Mouse (Mus musculus) heart, embryonic 10.5 days (tissue): ENCODE measurements around the gene Ung. TPM values are rescaled to one million over a fixed set of nuclear protein-coding genes. Genes with fewer than 3 reads are reported as not detected.

Experiments
- DNase-seq: peaks from one replicate; pipeline ENCODE4 v3.0.0-alpha.2; 2017; ENCODE audit warnings: low spot score
- H3K27ac ChIP-seq: fragments of 300-500 bp; sonication (generic); 2 replicates; pipeline ENCODE4 v1.5.1; 2016; ENCODE audit warnings: mild to moderate bottlenecking
- H3K27me3 ChIP-seq: fragments of 300-500 bp; sonication (generic); 2 replicates; pipeline ENCODE4 v1.6.1; 2016; ENCODE audit warnings: mild to moderate bottlenecking; ENCODE audit not compliant: poor library complexity, insufficient read depth, severe bottlenecking
- H3K36me3 ChIP-seq: fragments of 300-500 bp; sonication (generic); 2 replicates; pipeline ENCODE4 v1.6.1; 2016; ENCODE audit warnings: mild to moderate bottlenecking, moderate library complexity
- H3K4me1 ChIP-seq: fragments of 300-500 bp; sonication (generic); 2 replicates; pipeline ENCODE4 v1.6.1; 2016; ENCODE audit warnings: mild to moderate bottlenecking
- H3K4me3 ChIP-seq: fragments of 300-500 bp; sonication (generic); 2 replicates; pipeline ENCODE4 v1.5.1; 2016; ENCODE audit warnings: mild to moderate bottlenecking, moderate library complexity
- H3K9me3 ChIP-seq: fragments of 300-500 bp; sonication (generic); 2 replicates; pipeline ENCODE4 v1.6.1; 2016; ENCODE audit warnings: mild to moderate bottlenecking, moderate library complexity
- WGBS: fragments of 180-500 bp; shearing (Covaris S2); methylation state at CpG from one replicate; pipeline ENCODE4 v1.1.7; 2016; 5-methylcytosine and 5-hydroxymethylcytosine counted together
- polyA plus RNA-seq: library from polyadenylated mRNA; unstranded; fragments of >200 nt; fragmentation: Nextera tagmentation; extraction: Ambion mirVana; gene quantifications from 2 replicates; pipeline ENCODE4 v1.2.1, GENCODE M21; 2016

Ung gene
- polyA plus RNA-seq: 68.1 and 70.9 TPM in 2 replicates

- peaks cover 57% of the 10 kb centered on the region for H3K4me1 ChIP-seq
- no peak for DNase-seq
- peak within 1 kb of the TSS; percentile 93 for H3K4me3 ChIP-seq
- peaks cover 13% of the 10 kb centered on the region; the same call in 1 of the 2 replicates for H3K36me3 ChIP-seq
- peak within 1 kb of the TSS; percentile 84 for H3K27ac ChIP-seq
- H3K9me3 ChIP-seq: no peaks in the 10 kb centered on the region
- under 1% methylated on average over 28 of the region's 29 CpGs for WGBS
- no peaks in the 10 kb centered on the region for H3K27me3 ChIP-seq
Observed at GRCm38 (mm10) chr5:114130211-114130605, at the start of gene Ung. TSS of gene Ung (plus strand) at chr5:114130386.

GRCm38 (mm10) chr5:114085501-114085900, 44.7 kb upstream of the Ung start:
- no peak overlapping the region for H3K27ac ChIP-seq
- H3K9me3 ChIP-seq: no peaks in the 10 kb centered on the region
- no peaks in the 10 kb centered on the region for H3K4me1 ChIP-seq
- H3K27me3 ChIP-seq: peaks cover 4% of the 10 kb centered on the region; the same call in 1 of the 2 replicates
- 59% methylated on average over 14 of the region's 14 CpGs for WGBS
- H3K4me3 ChIP-seq: no peak overlapping the region
- DNase-seq: no peak
- H3K36me3 ChIP-seq: no peaks in the 10 kb centered on the region

GRCm38 (mm10) chr5:114087875-114088480, 42.2 kb upstream of the Ung start:
- Histone ChIP-seq H3K36me3 (no peaks in the 10 kb centered on the region), H3K27me3 (peaks cover 21% of the 10 kb centered on the region), H3K4me1 (peaks cover 7% of the 10 kb centered on the region), H3K27ac (no peak overlapping the region), H3K4me3 (no peak overlapping the region), H3K9me3 (no peaks in the 10 kb centered on the region)
- no peak for DNase-seq
- 73% methylated on average over 12 of the region's 12 CpGs for WGBS

- Histone ChIP-seq H3K4me3 (no peak overlapping the region), H3K27ac (no peak overlapping the region), H3K27me3 (peaks cover 21% of the 10 kb centered on the region), H3K4me1 (peaks cover 7% of the 10 kb centered on the region), H3K9me3 (no peaks in the 10 kb centered on the region), H3K36me3 (no peaks in the 10 kb centered on the region)
- 24% methylated on average over 7 of the region's 7 CpGs for WGBS
- no peak for DNase-seq
Observed at GRCm38 (mm10) chr5:114090421-114091013, 39.7 kb upstream of the Ung start.

- Histone ChIP-seq H3K9me3 (no peaks in the 10 kb centered on the region), H3K27ac (no peak within 1 kb of the TSS), H3K4me3 (peak within 1 kb of the TSS; percentile 51), H3K36me3 (no peaks in the 10 kb centered on the region), H3K4me1 (peaks cover 7% of the 10 kb centered on the region), H3K27me3 (peaks cover 21% of the 10 kb centered on the region)
- 2% methylated on average over 40 of the region's 40 CpGs for WGBS
- DNase-seq: peak; percentile 90
Observed at GRCm38 (mm10) chr5:114091057-114091807, 39.0 kb upstream of the Ung start, which contains the start of gene Svop. TSS of gene Svop (minus strand) at chr5:114091570.

GRCm38 (mm10) chr5:114099709-114100389, 30.3 kb upstream of the Ung start:
- H3K36me3 ChIP-seq: peaks cover 20% of the 10 kb centered on the region
- WGBS: 7% methylated on average over 37 of the region's 37 CpGs
- peak; percentile 92 for DNase-seq
- no peaks in the 10 kb centered on the region for H3K27me3 ChIP-seq
- H3K4me1 ChIP-seq: peaks cover 15% of the 10 kb centered on the region
- H3K4me3 ChIP-seq: peak overlapping the region; percentile 94
- no peaks in the 10 kb centered on the region for H3K9me3 ChIP-seq
- H3K27ac ChIP-seq: peak overlapping the region; percentile 91

- Histone ChIP-seq H3K9me3 (no peaks in the 10 kb centered on the region), H3K36me3 (peaks cover 26% of the 10 kb centered on the region), H3K27me3 (no peaks in the 10 kb centered on the region), H3K27ac (peak overlapping the region; percentile 91), H3K4me1 (peaks cover 19% of the 10 kb centered on the region), H3K4me3 (peak overlapping the region; percentile 94)
- 3% methylated on average over 51 of the region's 64 CpGs for WGBS
- peak; percentile 79 for DNase-seq
Observed at GRCm38 (mm10) chr5:114100390-114101099, 29.6 kb upstream of the Ung start.

GRCm38 (mm10) chr5:114101873-114102272, 28.3 kb upstream of the Ung start:
- H3K9me3 ChIP-seq: no peaks in the 10 kb centered on the region
- H3K4me1 ChIP-seq: peaks cover 29% of the 10 kb centered on the region
- H3K27me3 ChIP-seq: no peaks in the 10 kb centered on the region
- peaks cover 39% of the 10 kb centered on the region for H3K36me3 ChIP-seq
- no peak overlapping the region for H3K27ac ChIP-seq
- no peak overlapping the region for H3K4me3 ChIP-seq
- WGBS: 83% methylated on average over 4 of the region's 4 CpGs
- no peak for DNase-seq

- WGBS: 82% methylated on average over 1 of the region's 1 CpGs
- H3K4me1 ChIP-seq: peaks cover 29% of the 10 kb centered on the region
- no peaks in the 10 kb centered on the region for H3K9me3 ChIP-seq
- no peak for DNase-seq
- H3K4me3 ChIP-seq: no peak overlapping the region
- H3K27me3 ChIP-seq: no peaks in the 10 kb centered on the region
- peaks cover 48% of the 10 kb centered on the region for H3K36me3 ChIP-seq
- no peak overlapping the region for H3K27ac ChIP-seq
Observed at GRCm38 (mm10) chr5:114102807-114103206, 27.4 kb upstream of the Ung start.

- Histone ChIP-seq H3K36me3 (peaks cover 85% of the 10 kb centered on the region), H3K27me3 (no peaks in the 10 kb centered on the region), H3K4me3 (no peak overlapping the region), H3K27ac (no peak overlapping the region), H3K9me3 (no peaks in the 10 kb centered on the region), H3K4me1 (peaks cover 15% of the 10 kb centered on the region; the same call in 1 of the 2 replicates)
- DNase-seq: no peak
- WGBS: 74% methylated on average over 16 of the region's 16 CpGs
Observed at GRCm38 (mm10) chr5:114106391-114106935, 23.7 kb upstream of the Ung start.

- no peak for DNase-seq
- WGBS: 83% methylated on average over 6 of the region's 6 CpGs
- H3K4me1 ChIP-seq: no peaks in the 10 kb centered on the region
- H3K27me3 ChIP-seq: no peaks in the 10 kb centered on the region
- H3K9me3 ChIP-seq: no peaks in the 10 kb centered on the region
- no peak overlapping the region for H3K27ac ChIP-seq
- peaks cover 94% of the 10 kb centered on the region for H3K36me3 ChIP-seq
- no peak overlapping the region for H3K4me3 ChIP-seq
Observed at GRCm38 (mm10) chr5:114113334-114113733, 16.9 kb upstream of the Ung start.

GRCm38 (mm10) chr5:114115030-114115429, 15.2 kb upstream of the Ung start:
- Histone ChIP-seq H3K27me3 (no peaks in the 10 kb centered on the region), H3K4me1 (no peaks in the 10 kb centered on the region), H3K4me3 (no peak overlapping the region), H3K27ac (no peak overlapping the region), H3K9me3 (no peaks in the 10 kb centered on the region), H3K36me3 (peaks cover 93% of the 10 kb centered on the region)
- DNase-seq: no peak
- 86% methylated on average over 5 of the region's 5 CpGs for WGBS
